Mouse (Mus musculus) hindbrain, embryonic 16.5 days (tissue): ENCODE data around the gene Lipm. TPM values are rescaled to one million over a fixed set of nuclear protein-coding genes. Genes with fewer than 3 reads are reported as not detected.

ENCODE experiments used
- ATAC-seq: fragments of 200-750 bp; cut with Nextera tagmentation; 2 replicates; pipeline ENCODE4 v1.8.0; 2017; ENCODE audit warnings: moderate TSS enrichment, moderate library complexity
- H3K27ac ChIP-seq: fragments of 300-500 bp; sonication (generic); 2 replicates; pipeline ENCODE4 v1.5.1; 2014; ENCODE audit warnings: low read depth, mild to moderate bottlenecking, control low read depth, low read length, moderate library complexity
- H3K27me3 ChIP-seq: fragments of 300-500 bp; sonication (generic); replicated peaks from 2 replicates; pipeline ENCODE4 v1.6.1; 2014; ENCODE audit warnings: low read length; ENCODE audit not compliant: control insufficient read depth, insufficient read depth
- H3K36me3 ChIP-seq: fragments of 300-500 bp; sonication (generic); 2 replicates; pipeline ENCODE4 v1.6.1; 2014; ENCODE audit warnings: mild to moderate bottlenecking, low read length, moderate library complexity, mixed read lengths; ENCODE audit not compliant: control insufficient read depth, insufficient read depth
- H3K4me1 ChIP-seq: fragments of 300-500 bp; sonication (generic); 2 replicates; pipeline ENCODE4 v1.6.1; 2014; ENCODE audit warnings: low read depth, low read length; ENCODE audit not compliant: control insufficient read depth, insufficient read depth
- H3K4me2 ChIP-seq: fragments of 300-500 bp; sonication (generic); 2 replicates; pipeline ENCODE4 v1.6.1; 2014; ENCODE audit warnings: mild to moderate bottlenecking, low read length, control low read depth, moderate library complexity
- H3K4me3 ChIP-seq: fragments of 300-500 bp; sonication (generic); 2 replicates; pipeline ENCODE4 v1.5.1; 2014; ENCODE audit warnings: mild to moderate bottlenecking, low read length, control low read depth, moderate library complexity
- H3K9ac ChIP-seq: fragments of 300-500 bp; sonication (generic); 2 replicates; pipeline ENCODE4 v1.6.1; 2014; ENCODE audit warnings: low read depth, mild to moderate bottlenecking, control low read depth, low read length, moderate library complexity
- H3K9me3 ChIP-seq: fragments of 300-500 bp; sonication (generic); 2 replicates; pipeline ENCODE4 v1.6.1; 2014; ENCODE audit warnings: mild to moderate bottlenecking, low read length, moderate library complexity; ENCODE audit not compliant: control insufficient read depth
- WGBS: fragments of 180-500 bp; shearing (Covaris S2); extraction: QIAGEN DNeasy Blood & Tissue Kit; methylation state at CpG from one replicate; pipeline ENCODE4 v1.1.7; 2014; 5-methylcytosine and 5-hydroxymethylcytosine counted together
- polyA plus RNA-seq: library from polyadenylated mRNA; unstranded; fragments of >200 nt; fragmentation: Nextera tagmentation; extraction: Ambion mirVana; gene quantifications from 2 replicates; pipeline ENCODE4 v1.2.1, GENCODE M21; 2015

Gene Lipm
- not detected in 2 replicates for polyA plus RNA-seq

- H3K9me3 ChIP-seq = no peaks in the 10 kb centered on the region
- H3K4me3 ChIP-seq = no peak within 1 kb of the TSS
- H3K4me1 ChIP-seq = no peaks in the 10 kb centered on the region
- no peak within 1 kb of the TSS for H3K4me2 ChIP-seq
- 91% methylated on average over 4 of the region's 4 CpGs for WGBS
- no peak for ATAC-seq
- no peak within 1 kb of the TSS for H3K9ac ChIP-seq
- no peaks in the 10 kb centered on the region for H3K36me3 ChIP-seq
- no peak within 1 kb of the TSS for H3K27ac ChIP-seq
- no peaks in the 10 kb centered on the region for H3K27me3 ChIP-seq
Measured at GRCm38 (mm10) chr19:34100633-34101032, at the start of gene Lipm. Gene Lipm (plus strand): TSS chr19:34100933.

GRCm38 (mm10) chr19:34051502-34051901 is 49.2 kb upstream of the Lipm start:
- no peak overlapping the region for H3K27ac ChIP-seq
- no peaks in the 10 kb centered on the region for H3K9me3 ChIP-seq
- no peak overlapping the region for H3K9ac ChIP-seq
- H3K4me3 ChIP-seq = no peak overlapping the region
- H3K36me3 ChIP-seq = no peaks in the 10 kb centered on the region
- no peak for ATAC-seq
- H3K4me1 ChIP-seq = no peaks in the 10 kb centered on the region
- H3K27me3 ChIP-seq = no peaks in the 10 kb centered on the region
- WGBS = 72% methylated on average over 3 of the region's 3 CpGs
- H3K4me2 ChIP-seq = no peak overlapping the region

- Histone ChIP-seq H3K4me2 (no peak overlapping the region), H3K9me3 (no peaks in the 10 kb centered on the region), H3K27me3 (no peaks in the 10 kb centered on the region), H3K27ac (no peak overlapping the region), H3K4me3 (no peak overlapping the region), H3K9ac (no peak overlapping the region), H3K36me3 (no peaks in the 10 kb centered on the region), H3K4me1 (no peaks in the 10 kb centered on the region)
- no peak for ATAC-seq
- 58% methylated on average over 1 of the region's 1 CpGs for WGBS
Measured at GRCm38 (mm10) chr19:34063547-34063946, 37.2 kb upstream of the Lipm start.

DNA sequence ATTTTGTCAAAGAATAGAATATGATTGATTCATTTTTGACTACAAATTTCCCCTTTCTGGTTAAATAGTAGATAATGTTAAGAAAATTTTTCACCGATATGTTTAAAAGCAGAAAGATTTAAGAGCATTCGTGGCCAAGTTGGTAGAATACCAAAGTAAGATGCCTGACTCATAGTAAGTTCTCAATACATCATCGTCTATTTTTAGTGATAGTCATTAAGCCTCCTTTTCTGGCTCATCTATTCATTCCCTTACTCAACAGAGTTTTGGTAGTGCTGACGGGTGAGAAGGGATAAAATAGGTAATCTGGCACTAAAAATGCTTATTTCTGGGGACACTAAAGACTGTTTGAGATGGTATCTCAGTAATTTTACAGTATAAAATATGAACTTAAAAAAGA is 36.7 kb upstream of the Lipm start:
- Histone ChIP-seq H3K4me3 (no peak overlapping the region), H3K9ac (no peak overlapping the region), H3K4me1 (no peaks in the 10 kb centered on the region), H3K27ac (no peak overlapping the region), H3K27me3 (no peaks in the 10 kb centered on the region), H3K9me3 (no peaks in the 10 kb centered on the region), H3K4me2 (no peak overlapping the region), H3K36me3 (no peaks in the 10 kb centered on the region)
- 91% methylated on average over 4 of the region's 4 CpGs for WGBS
- ATAC-seq = no peak

DNA sequence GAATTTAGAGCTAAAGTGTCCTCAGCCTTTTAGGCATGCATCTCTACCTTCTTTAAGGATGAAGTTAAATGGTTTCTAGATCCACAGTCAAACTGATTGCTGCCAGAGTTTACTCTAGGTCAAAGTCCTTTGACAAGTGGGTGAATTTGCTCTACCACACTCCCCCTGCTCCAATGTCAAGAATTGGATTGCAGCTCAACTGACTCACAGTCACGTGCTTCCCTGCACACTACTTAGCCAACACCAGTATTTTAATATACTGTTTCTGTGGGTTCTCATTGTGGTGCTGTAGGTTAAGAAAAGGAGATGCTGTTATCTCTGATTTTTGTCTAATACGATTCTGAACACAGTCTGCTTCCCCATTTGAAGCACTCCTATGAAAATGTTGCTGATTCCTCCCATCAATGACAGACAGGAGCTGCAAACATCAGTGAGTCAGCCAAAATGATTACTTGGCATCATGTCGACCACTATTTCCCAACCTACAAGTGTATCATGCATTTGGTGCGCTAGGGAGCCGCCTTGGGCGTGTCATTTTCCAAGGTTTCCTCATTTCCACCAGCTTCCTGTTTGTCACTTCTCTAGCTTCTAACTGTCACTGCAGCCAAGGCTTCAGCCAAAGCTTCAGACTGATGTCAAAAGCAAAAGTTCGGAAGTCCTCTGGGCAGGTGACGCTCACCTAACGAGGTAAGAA is 33.8 kb upstream of the Lipm start, which contains the start of gene Lipn:
Gene Lipn, plus strand, starts transcription at position 580 of the 694 bp plus-strand sequence.
- Histone ChIP-seq H3K27ac (no peak within 1 kb of the TSS), H3K4me3 (no peak within 1 kb of the TSS), H3K4me1 (no peaks in the 10 kb centered on the region), H3K9ac (no peak within 1 kb of the TSS), H3K4me2 (no peak within 1 kb of the TSS), H3K9me3 (no peaks in the 10 kb centered on the region), H3K27me3 (no peaks in the 10 kb centered on the region), H3K36me3 (no peaks in the 10 kb centered on the region)
- ATAC-seq = no peak
- WGBS = 92% methylated on average over 9 of the region's 9 CpGs

- H3K27me3 ChIP-seq = no peaks in the 10 kb centered on the region
- no peak for ATAC-seq
- H3K36me3 ChIP-seq = no peaks in the 10 kb centered on the region
- H3K27ac ChIP-seq = no peak overlapping the region
- no peaks in the 10 kb centered on the region for H3K9me3 ChIP-seq
- H3K9ac ChIP-seq = no peak overlapping the region
- no peaks in the 10 kb centered on the region for H3K4me1 ChIP-seq
- H3K4me3 ChIP-seq = no peak overlapping the region
- H3K4me2 ChIP-seq = no peak overlapping the region
Measured at GRCm38 (mm10) chr19:34074239-34074638, 26.5 kb upstream of the Lipm start.

DNA sequence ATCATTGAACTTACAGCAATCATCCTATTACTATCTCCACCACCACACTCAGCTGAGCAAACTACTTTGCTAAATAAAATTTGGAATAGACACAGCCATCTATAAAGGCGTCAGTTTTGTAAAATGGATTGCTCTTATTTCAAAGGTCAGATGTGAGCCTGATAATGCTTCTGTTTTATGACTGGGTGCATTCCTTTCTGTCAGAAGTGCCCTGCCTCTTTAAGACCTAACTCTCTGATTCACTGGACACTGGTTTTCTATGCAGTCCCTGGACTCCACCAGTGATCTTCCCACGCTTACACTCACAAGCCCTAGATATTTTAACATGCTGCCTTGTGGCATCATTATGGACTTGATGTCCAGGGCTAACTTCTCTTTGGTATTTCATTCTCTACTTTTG is 22.6 kb upstream of the Lipm start:
- no peak for ATAC-seq
- no peak overlapping the region for H3K27ac ChIP-seq
- 89% methylated on average over 2 of the region's 2 CpGs for WGBS

GRCm38 (mm10) chr19:34089011-34089680 is 11.6 kb upstream of the Lipm start:
- H3K36me3 ChIP-seq = no peaks in the 10 kb centered on the region
- H3K4me3 ChIP-seq = no peak overlapping the region
- no peak overlapping the region for H3K27ac ChIP-seq
- H3K4me2 ChIP-seq = no peak overlapping the region
- no peaks in the 10 kb centered on the region for H3K27me3 ChIP-seq
- no peaks in the 10 kb centered on the region for H3K4me1 ChIP-seq
- WGBS = 72% methylated on average over 2 of the region's 3 CpGs
- ATAC-seq = no peak
- H3K9me3 ChIP-seq = no peaks in the 10 kb centered on the region
- H3K9ac ChIP-seq = no peak overlapping the region

More for the DNA sequence above, 22.6 kb upstream of the Lipm start:
- no peak overlapping the region for H3K4me2 ChIP-seq
- no peaks in the 10 kb centered on the region for H3K4me1 ChIP-seq
- H3K27me3 ChIP-seq = no peaks in the 10 kb centered on the region
- no peaks in the 10 kb centered on the region for H3K9me3 ChIP-seq
- H3K36me3 ChIP-seq = no peaks in the 10 kb centered on the region
- H3K9ac ChIP-seq = no peak overlapping the region
- H3K4me3 ChIP-seq = no peak overlapping the region

GRCm38 (mm10) chr19:34095381-34095780 is 5.4 kb upstream of the Lipm start:
- no peak for ATAC-seq
- no peak overlapping the region for H3K4me3 ChIP-seq
- no peak overlapping the region for H3K4me2 ChIP-seq
- WGBS = 84% methylated on average over 5 of the region's 5 CpGs
- no peak overlapping the region for H3K27ac ChIP-seq
- H3K9ac ChIP-seq = no peak overlapping the region
- no peaks in the 10 kb centered on the region for H3K27me3 ChIP-seq
- H3K9me3 ChIP-seq = no peaks in the 10 kb centered on the region
- H3K36me3 ChIP-seq = no peaks in the 10 kb centered on the region
- H3K4me1 ChIP-seq = no peaks in the 10 kb centered on the region
